Mouse (Mus musculus) kidney, adult 2 months (tissue): ENCODE measurements around the gene Tas1r1. TPM values are rescaled to one million over a fixed set of nuclear protein-coding genes. Genes with fewer than 3 reads are reported as not detected.

ENCODE experiments used
- DNase-seq: peaks from one replicate; pipeline ENCODE4 v3.0.0; 2021
- H3K27ac ChIP-seq: fragments of 200-500 bp; 2 replicates; pipeline ENCODE4 v1.5.1; 2012; ENCODE audit warnings: low read depth, low read length, control low read depth, inconsistent platforms; ENCODE audit not compliant: insufficient read depth
- H3K27me3 ChIP-seq: fragments of 200-500 bp; replicated peaks from 2 replicates; pipeline ENCODE4 v1.6.1; 2012; ENCODE audit warnings: mild to moderate bottlenecking, moderate library complexity, low read length, inconsistent platforms; ENCODE audit not compliant: control insufficient read depth, insufficient read depth
- H3K36me3 ChIP-seq: fragments of 200-500 bp; 2 replicates; pipeline ENCODE4 v1.6.1; 2012; ENCODE audit warnings: mild to moderate bottlenecking, moderate library complexity, low read length, inconsistent platforms; ENCODE audit not compliant: control insufficient read depth, insufficient read depth
- H3K4me1 ChIP-seq: fragments of 200-500 bp; 2 replicates; pipeline ENCODE4 v1.6.1; 2011; ENCODE audit warnings: low read length; ENCODE audit not compliant: control insufficient read depth, insufficient read depth
- H3K4me3 ChIP-seq: fragments of 200-500 bp; 2 replicates; pipeline ENCODE4 v1.5.1; 2011; ENCODE audit warnings: mild to moderate bottlenecking, low read depth, low read length, control low read depth; ENCODE audit not compliant: insufficient read depth
- CTCF ChIP-seq: fragments of 200-500 bp; conservative IDR thresholded peaks from 2 replicates; pipeline ENCODE4 v1.5.1; 2011; ENCODE audit warnings: low read depth, mild to moderate bottlenecking, control low read depth, low read length, moderate library complexity, mixed read lengths; ENCODE audit not compliant: insufficient read depth, insufficient read length
- POLR2A ChIP-seq: fragments of 200-500 bp; IDR thresholded peaks from one replicate; pipeline ENCODE4 v1.6.1; 2011; ENCODE audit warnings: low read depth, low read length, control low read depth
- WGBS: fragments of 180-500 bp; shearing (Covaris S2); methylation state at CpG from one replicate; pipeline ENCODE4 v1.1.7; 2018; 5-methylcytosine and 5-hydroxymethylcytosine counted together
- polyA plus RNA-seq: library from polyadenylated mRNA; depleted of rRNA; stranded (reverse); fragments of >200 nt; gene quantifications from 2 replicates; pipeline ENCODE4 v1.2.3, GENCODE M21; 2012

Gene Tas1r1
- polyA plus RNA-seq, 1 experiment, result 0.22 TPM

DNA sequence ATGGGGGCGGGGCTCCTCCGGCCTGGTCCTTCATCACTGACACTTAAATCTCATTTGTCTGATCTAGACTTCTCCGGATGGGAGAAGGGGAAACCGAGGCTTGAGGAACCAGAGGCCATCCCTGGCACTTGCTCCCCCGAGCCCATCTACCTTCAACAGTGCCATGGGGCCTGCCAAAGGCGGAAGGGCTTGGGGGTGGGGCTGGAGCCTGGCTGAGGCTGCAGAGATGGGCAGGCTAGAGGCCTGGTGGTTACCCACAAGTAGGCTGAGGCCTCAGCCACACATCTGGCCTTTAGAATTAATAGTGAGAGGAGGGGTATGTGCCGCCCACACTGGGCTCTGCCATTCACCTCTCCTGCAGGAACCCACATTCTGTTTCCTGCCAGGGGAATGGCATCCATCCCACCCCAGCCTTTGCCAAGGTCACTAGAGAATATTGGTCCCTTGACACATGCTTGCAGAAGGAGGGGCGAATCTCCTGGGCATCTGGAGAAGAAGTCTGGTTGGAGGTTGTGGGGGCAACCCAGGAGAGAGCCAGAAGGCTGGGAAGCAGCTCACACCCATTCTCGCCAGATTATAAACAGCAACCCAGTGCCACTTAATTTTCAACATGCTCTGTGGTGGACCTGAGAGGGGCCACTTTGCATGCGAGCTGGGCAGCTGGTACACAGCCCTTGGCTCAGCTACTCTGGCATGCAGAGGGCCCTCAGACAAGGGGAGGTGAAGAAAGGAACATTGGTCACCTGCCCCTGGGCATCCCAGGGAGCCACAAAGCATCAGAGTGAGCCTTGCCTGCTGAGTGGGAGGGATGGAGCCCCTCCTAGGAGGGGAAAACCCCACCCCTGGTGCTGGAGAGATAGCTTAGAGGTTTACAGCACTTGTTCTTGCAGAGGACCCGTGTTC is 32.4 kb upstream of the Tas1r1 start:
- WGBS, result 79% methylated on average over 11 of the region's 11 CpGs
- no peak for TF ChIP-seq CTCF
- no peaks in the 10 kb centered on the region for H3K27me3 ChIP-seq
- H3K4me3 ChIP-seq, result no peak overlapping the region
- DNase-seq, result no peak
- H3K27ac ChIP-seq, result no peak overlapping the region
- no peaks in the 10 kb centered on the region; the same call in 1 of the 2 replicates for H3K4me1 ChIP-seq
- H3K36me3 ChIP-seq, result no peaks in the 10 kb centered on the region

DNA sequence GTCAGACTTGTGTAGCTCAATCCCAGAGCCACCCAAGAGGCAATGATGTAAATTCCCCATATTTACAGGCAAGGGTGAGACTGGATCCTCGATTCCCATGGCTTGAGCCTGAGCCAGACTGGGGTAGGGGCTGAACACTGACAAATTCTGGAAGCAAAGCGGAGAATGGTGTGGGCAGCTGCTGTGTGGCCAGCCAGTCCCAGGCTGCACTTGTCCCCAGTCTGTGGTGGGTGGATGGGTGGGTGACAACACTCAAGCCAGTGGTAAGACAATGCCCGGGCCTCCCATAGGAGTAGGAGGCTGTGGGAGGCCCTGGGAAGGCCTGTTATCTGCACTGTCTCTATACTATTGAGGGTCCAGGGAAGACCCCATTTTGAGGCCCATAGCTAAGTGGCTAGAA is 30.9 kb upstream of the Tas1r1 start:
- TF ChIP-seq POLR2A, result no peak
- no peak for TF ChIP-seq CTCF
- WGBS, result 90% methylated on average over 3 of the region's 3 CpGs
- Histone ChIP-seq H3K27me3 (no peaks in the 10 kb centered on the region), H3K36me3 (no peaks in the 10 kb centered on the region), H3K4me1 (no peaks in the 10 kb centered on the region; the same call in 1 of the 2 replicates), H3K4me3 (no peak overlapping the region), H3K27ac (no peak overlapping the region)
- DNase-seq, result no peak

DNA sequence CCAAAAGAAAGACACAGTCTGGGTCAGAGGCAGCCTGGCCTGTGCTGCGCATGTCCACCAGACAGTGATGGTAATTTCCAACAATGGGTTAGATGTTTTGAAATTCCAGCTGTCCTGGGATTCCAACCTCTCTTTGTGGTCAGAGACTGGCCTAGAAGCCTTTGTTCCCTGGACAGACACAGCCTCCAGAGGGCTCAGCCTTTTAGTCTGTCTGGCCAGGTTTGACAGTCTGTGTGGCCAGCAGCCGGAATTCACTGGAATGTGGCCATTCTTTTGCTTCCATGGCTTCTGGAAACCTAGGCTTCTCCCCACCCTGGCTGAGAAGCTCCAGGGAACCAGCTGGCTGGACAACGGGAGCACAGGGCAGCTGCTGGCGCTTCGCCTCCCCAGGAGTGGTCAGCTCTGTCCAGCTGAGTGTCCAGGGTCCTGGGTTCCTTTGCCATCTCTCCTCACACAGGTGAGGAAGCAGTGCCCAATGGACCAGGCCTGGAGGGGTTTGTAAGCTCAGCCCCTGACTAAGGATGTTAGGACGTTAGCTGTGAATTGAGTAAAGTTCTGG is 29.9 kb upstream of the Tas1r1 start:
- no peak overlapping the region for H3K4me3 ChIP-seq

DNA sequence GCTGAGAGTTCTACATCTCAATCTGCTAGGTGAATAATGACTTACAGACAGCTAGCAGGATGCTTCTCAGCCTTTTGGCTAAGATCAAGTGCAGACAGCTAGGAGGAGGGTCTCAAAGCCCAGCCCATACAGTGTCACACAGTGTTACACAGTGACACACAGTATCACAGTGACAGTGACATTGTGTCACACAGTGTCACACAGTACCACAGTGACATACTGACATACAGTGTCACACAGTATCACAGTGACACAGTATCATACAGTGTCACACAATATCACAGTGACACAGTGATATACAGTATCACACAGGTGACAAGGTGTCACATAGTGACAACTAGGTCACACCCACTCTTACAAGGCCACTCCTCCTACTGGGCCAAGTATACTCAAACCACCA is 28.9 kb upstream of the Tas1r1 start:
- Histone ChIP-seq H3K4me3 (no peak overlapping the region), H3K27me3 (no peaks in the 10 kb centered on the region), H3K36me3 (no peaks in the 10 kb centered on the region), H3K27ac (no peak overlapping the region), H3K4me1 (peaks cover 3% of the 10 kb centered on the region; the same call in 1 of the 2 replicates)
- TF ChIP-seq POLR2A (no peak), CTCF (no peak)
- no peak for DNase-seq

More for the DNA sequence above, 29.9 kb upstream of the Tas1r1 start:
- 82% methylated on average over 6 of the region's 6 CpGs for WGBS
- H3K27ac ChIP-seq, result no peak overlapping the region
- H3K36me3 ChIP-seq, result no peaks in the 10 kb centered on the region
- no peak for DNase-seq
- H3K4me1 ChIP-seq, result no peaks in the 10 kb centered on the region; the same call in 1 of the 2 replicates
- H3K27me3 ChIP-seq, result no peaks in the 10 kb centered on the region
- TF ChIP-seq POLR2A, result no peak

DNA sequence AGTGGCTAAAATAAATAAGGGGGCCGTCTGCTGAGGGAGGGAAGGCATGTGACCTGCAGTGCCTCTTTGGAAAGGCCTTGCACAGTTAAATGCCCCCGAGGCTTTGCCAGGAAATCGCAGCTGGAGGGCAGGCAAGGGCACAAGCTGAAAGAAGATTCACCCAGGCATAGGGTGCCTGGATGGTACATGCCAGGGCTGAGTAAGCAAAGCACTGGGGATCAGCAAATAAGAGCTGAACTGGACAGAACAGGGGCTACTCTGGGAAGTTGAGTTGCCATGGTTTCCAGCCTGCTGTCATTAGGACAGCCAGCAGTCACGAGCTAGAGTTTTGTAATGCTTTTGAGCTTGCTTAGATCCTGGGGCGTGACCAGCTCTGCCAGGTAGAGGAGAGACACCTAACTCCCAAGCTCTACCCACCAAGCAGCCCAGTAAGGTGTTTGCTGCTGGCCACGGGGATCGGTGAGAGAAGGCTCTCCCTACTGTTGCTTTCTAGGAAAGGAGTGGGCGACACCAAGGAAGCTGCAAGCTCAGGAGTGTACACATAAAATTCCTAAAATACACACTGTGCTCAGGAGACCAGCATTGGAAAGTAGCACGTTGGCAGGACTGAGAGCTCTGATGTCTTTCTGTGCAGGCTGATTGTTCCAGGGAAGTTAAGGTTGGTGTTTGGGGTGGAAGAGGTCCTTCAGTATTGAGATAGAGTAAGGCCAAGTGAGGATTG is 24.2 kb upstream of the Tas1r1 start:
- TF ChIP-seq CTCF, result 0 out of 2 replicates have a peak, but pooled peaks have one; percentile 15
- TF ChIP-seq POLR2A, result no peak
- H3K4me3 ChIP-seq, result no peak overlapping the region
- WGBS, result 45% methylated on average over 9 of the region's 9 CpGs

DNA sequence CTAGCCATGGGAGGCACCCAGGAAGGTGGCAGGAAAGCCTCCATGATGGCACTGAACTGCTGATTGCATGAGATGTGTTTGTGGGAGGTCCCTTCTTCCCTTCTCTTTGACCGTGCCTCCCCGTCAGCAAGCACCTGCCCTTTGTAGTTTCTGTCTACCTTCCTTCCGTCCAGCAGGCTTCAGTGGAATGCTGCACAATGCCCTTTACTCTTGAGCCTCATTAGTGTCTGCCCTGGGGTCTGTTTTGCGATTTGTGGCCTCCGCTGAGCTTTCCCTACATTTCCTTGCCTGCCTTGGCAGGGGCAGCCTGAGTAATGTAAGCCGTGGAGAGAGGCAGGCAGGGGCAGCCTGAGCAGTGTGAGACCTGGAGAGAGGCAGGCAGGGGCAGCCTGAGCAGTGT is 6.2 kb upstream of the Tas1r1 start:
- TF ChIP-seq POLR2A (no peak), CTCF (no peak)
- WGBS, result 50% methylated on average over 6 of the region's 6 CpGs
- Histone ChIP-seq H3K36me3 (peaks cover 2% of the 10 kb centered on the region; the same call in 1 of the 2 replicates), H3K4me1 (peaks cover 10% of the 10 kb centered on the region), H3K27me3 (no peaks in the 10 kb centered on the region), H3K27ac (peak overlapping the region; percentile 84), H3K4me3 (no peak overlapping the region)
- peak; percentile 62 for DNase-seq

More for the DNA sequence above, 24.2 kb upstream of the Tas1r1 start:
- peaks cover 9% of the 10 kb centered on the region for H3K4me1 ChIP-seq
- no peaks in the 10 kb centered on the region for H3K27me3 ChIP-seq
- peak overlapping the region; percentile 58; the same call in 1 of the 2 replicates for H3K27ac ChIP-seq
- peak; percentile 90 for DNase-seq
- H3K36me3 ChIP-seq, result no peaks in the 10 kb centered on the region

DNA sequence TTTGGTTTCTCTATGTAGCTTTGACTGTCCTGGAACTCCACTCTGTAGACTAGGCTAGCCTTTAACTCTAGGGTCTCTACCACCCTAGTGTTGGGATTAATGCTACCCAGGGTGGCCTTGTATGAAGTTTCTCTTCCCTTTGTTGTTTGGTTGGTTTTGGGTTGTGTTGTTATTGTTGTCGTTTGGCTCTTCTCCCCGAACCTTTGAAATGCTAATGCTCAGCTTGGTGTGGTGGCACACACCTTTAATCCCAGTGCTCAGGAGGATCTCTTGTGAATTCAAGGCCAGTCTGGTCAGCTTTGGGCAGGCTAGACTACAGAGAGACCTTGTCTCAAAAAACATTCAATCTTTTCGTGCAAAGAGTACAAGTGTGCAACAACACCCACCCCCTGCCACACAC is 4.8 kb upstream of the Tas1r1 start:
- Histone ChIP-seq H3K36me3 (peaks cover 2% of the 10 kb centered on the region; the same call in 1 of the 2 replicates), H3K27me3 (no peaks in the 10 kb centered on the region), H3K4me1 (peaks cover 10% of the 10 kb centered on the region), H3K4me3 (no peak overlapping the region), H3K27ac (no peak overlapping the region)
- no peak for DNase-seq
- TF ChIP-seq CTCF (no peak), POLR2A (no peak)
- WGBS, result 85% methylated on average over 3 of the region's 3 CpGs
